Mouse (Mus musculus) embryonic fibroblast, embryonic 13.5 days (primary cell): Measurements from ENCODE around the gene Eif4g3. TPM values are rescaled to one million over a fixed set of nuclear protein-coding genes. Genes with fewer than 3 reads are reported as not detected.

ENCODE experiments used
- H3K27ac ChIP-seq: 2 replicates; pipeline ENCODE4 v1.5.1; 2012; ENCODE audit warnings: low read length, control low read depth, inconsistent platforms; ENCODE audit not compliant: insufficient read depth
- H3K4me1 ChIP-seq: 2 replicates; pipeline ENCODE4 v1.6.1; 2011; ENCODE audit warnings: low read length; ENCODE audit not compliant: control insufficient read depth, insufficient read depth
- H3K4me3 ChIP-seq: 2 replicates; pipeline ENCODE4 v1.5.1; 2011; ENCODE audit warnings: mild to moderate bottlenecking, control low read depth, low read length; ENCODE audit not compliant: insufficient read depth
- CTCF ChIP-seq: IDR thresholded peaks from 2 replicates; pipeline ENCODE4 v1.5.1; 2011; ENCODE audit warnings: mild to moderate bottlenecking, control low read depth, low read length, moderate library complexity, borderline replicate concordance; ENCODE audit not compliant: insufficient read depth
- POLR2A ChIP-seq: IDR thresholded peaks from 2 replicates; pipeline ENCODE4 v1.6.1; 2011; ENCODE audit warnings: low read depth, mild to moderate bottlenecking, control low read depth, low read length, moderate library complexity
- polyA plus RNA-seq: library from polyadenylated mRNA; stranded (reverse); fragments of >200 nt; gene quantifications from 2 replicates; pipeline ENCODE4 v1.2.4, GENCODE M21; 2011; ENCODE audit warnings: low read depth; ENCODE audit not compliant: missing spikeins, insufficient read length

The Eif4g3 gene
- polyA plus RNA-seq, 1 experiment = 83.4 TPM

DNA sequence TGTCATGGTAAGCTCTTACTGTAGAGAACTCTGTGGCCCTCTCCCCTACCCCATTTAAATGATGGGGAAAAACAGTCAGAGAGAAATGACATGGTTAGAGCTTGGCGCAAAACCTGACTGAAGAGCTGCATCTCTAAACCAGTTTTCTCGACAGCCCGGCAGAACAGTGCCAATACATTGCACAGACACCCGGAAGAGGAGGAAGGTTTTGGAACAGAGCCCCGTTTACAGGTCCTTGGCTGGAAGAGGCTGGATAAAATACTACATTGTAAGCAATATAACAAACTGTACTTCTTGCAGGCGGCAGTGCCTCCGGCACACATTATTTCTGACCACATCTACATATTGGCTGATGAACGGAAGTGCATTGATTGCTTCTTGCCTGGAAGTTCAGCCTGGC, 91.3 kb downstream of the Eif4g3 start:
- H3K4me1 ChIP-seq = no peaks in the 10 kb centered on the region
- H3K4me3 ChIP-seq = no peak overlapping the region
- TF ChIP-seq POLR2A (no peak), CTCF (no peak)
- no peak overlapping the region for H3K27ac ChIP-seq

- H3K27ac ChIP-seq = no peak overlapping the region
- no peaks in the 10 kb centered on the region for H3K4me1 ChIP-seq
- H3K4me3 ChIP-seq = no peak overlapping the region
- TF ChIP-seq POLR2A (no peak), CTCF (no peak)
Observed at GRCm38 (mm10) chr4:138084851-138085573, 92.2 kb downstream of the Eif4g3 start.

GRCm38 (mm10) chr4:138086949-138087348, 94.1 kb downstream of the Eif4g3 start:
- H3K4me1 ChIP-seq = no peaks in the 10 kb centered on the region
- no peak overlapping the region for H3K27ac ChIP-seq
- H3K4me3 ChIP-seq = no peak overlapping the region
- TF ChIP-seq CTCF (no peak), POLR2A (no peak)

DNA sequence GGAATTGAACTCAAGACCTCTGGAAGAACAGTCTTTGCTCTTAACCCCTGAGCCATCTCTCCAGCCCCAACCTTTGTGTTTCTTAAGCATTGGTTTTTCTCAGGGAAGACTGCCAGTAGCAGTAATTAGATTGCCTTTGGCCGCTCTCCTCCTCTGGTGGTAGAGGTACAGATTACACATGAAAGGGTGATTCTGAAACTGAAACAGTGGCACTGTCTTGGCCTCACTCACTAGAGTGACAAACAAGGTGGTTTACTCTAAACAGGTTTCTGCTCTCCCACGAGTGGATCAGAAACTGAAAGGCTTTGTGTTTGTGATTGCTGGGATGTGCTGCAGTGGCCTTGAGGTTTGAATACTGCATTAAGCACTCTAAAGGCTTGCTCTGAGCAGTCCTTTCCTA, 96.7 kb downstream of the Eif4g3 start:
- no peak for TF ChIP-seq POLR2A
- no peak for TF ChIP-seq CTCF

GRCm38 (mm10) chr4:138091562-138092194, 98.9 kb downstream of the Eif4g3 start:
- TF ChIP-seq CTCF (no peak), POLR2A (no peak)
- no peak overlapping the region for H3K27ac ChIP-seq

More for the DNA sequence above, 96.7 kb downstream of the Eif4g3 start:
- Histone ChIP-seq H3K4me1 (no peaks in the 10 kb centered on the region), H3K27ac (no peak overlapping the region), H3K4me3 (no peak overlapping the region)

DNA sequence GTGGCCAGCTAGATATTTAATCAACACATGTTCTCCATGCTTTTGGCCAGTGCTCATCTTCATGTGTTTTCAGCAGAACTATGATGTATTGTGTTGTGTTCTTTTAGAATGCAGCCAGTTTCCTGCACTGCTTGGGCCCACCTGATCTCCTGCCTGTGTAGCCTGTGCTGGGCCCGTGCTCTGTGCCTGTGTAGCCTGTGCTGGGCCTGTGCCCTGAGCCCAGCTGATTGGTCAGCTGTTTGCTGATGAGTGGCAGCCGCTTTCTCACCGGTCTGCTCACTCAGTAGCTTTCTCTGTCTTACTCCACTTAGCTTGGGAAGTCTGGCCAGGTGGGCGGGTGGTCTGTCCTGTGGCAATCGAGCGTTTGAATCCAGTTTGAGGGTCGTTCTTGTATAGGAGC, 107.6 kb downstream of the Eif4g3 start:
- no peak for TF ChIP-seq CTCF
- no peak for TF ChIP-seq POLR2A
- no peaks in the 10 kb centered on the region for H3K4me1 ChIP-seq
- H3K4me3 ChIP-seq = no peak overlapping the region
- no peak overlapping the region for H3K27ac ChIP-seq

More at GRCm38 (mm10) chr4:138091562-138092194, 98.9 kb downstream of the Eif4g3 start:
- no peak overlapping the region for H3K4me3 ChIP-seq
- no peaks in the 10 kb centered on the region for H3K4me1 ChIP-seq

- no peak overlapping the region for H3K4me3 ChIP-seq
- no peak overlapping the region for H3K27ac ChIP-seq
- TF ChIP-seq CTCF = no peak
- TF ChIP-seq POLR2A = no peak
- H3K4me1 ChIP-seq = no peaks in the 10 kb centered on the region
Observed at GRCm38 (mm10) chr4:138101795-138102194, 109.0 kb downstream of the Eif4g3 start.

DNA sequence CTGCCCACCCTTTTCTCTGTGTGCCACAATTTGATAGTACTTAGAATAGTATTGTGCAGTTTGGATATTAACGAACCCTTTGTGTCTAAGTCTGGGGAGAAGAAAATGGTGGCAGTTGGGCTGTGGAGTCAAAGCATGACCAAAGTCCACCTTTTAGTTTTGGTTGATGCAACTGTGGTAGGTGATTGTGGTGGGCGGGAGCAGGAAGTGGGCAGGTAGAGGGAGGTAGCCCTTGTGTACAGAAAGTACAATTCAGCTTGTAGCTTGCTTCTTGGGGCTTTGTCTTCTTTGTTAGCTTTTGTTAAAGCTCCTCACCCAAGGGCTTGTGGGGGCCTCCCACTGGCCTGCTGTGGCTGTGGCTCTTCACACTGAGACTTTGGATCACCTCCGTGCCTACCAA, 109.6 kb downstream of the Eif4g3 start:
- Histone ChIP-seq H3K4me3 (no peak overlapping the region), H3K27ac (no peak overlapping the region), H3K4me1 (no peaks in the 10 kb centered on the region)
- no peak for TF ChIP-seq CTCF
- TF ChIP-seq POLR2A = no peak

DNA sequence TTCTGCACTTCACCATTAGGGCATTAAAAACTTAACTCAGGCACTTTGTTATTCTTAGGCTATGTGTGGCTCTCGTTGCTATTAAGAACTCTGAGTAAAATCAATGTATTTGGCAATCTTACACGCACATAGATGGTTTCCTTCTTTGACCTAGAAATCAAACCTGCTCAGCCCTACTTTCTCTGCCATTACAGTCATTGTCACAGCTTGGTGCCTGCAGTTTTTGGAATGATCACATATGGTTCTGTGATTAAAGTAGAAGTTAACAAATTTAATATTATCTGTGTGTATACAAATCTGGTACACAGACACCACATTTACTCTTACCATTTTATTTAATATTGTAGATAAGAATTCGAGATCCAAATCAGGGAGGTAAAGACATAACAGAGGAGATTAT, 112.1 kb downstream of the Eif4g3 start:
- Histone ChIP-seq H3K27ac (no peak overlapping the region), H3K4me1 (0 out of 2 replicates have a peak, but pooled peaks cover 4% of the 10 kb centered on the region), H3K4me3 (no peak overlapping the region)
- TF ChIP-seq POLR2A (no peak), CTCF (no peak)
